Mouse (Mus musculus) forelimb bud, embryonic 11.5 days (tissue): ENCODE measurements at regions not wholly inside any gene's neighbourhood (a gene's known extent, or its start where the extent isn't known, plus 50 kb on each side); places are given as distances from the start of the nearest gene placed in this dataset.

Experiments
- DNase-seq: peaks from one replicate; pipeline ENCODE4 v3.0.0-alpha.2; 2012; ENCODE audit warnings: low read depth, low spot score

DNA sequence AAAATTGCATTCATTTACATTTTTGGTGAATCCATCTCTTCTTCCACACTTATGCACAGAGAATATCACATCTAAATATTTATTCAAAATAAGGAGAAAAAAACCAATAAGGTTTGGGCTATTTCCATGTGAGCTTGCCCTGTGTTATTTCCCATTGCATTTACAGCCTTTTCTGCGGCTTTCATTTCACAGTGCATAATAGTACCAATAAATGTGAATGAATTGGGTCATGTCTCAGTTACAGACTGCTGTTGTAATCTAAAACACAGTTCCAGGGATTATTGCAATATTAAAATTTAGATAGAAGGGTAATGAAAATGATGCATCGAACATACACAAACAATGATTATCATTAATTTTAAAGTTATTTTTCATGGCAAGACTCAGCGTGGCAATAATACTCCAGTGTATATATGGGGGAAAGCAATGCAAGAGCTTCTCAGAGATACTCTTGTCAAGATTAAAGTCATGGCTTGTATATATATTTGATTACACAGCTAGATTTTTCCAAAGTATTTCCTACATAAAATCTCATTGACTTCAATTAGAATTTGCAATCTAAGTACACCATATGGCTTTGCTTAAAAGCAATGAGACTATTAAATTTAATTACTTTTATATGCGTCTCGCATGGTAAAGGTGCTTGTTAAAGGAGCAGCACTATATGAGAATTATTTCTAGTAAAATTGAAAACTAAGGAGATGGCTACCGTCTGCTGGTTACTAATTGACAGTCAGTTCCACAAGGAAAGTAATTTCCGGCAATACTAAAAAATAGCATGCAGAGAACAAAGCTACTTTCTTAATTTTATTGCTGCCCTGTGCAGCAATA lies 782.1 kb upstream of the Cdh9 start:
- DNase-seq: peak; percentile 24

DNA sequence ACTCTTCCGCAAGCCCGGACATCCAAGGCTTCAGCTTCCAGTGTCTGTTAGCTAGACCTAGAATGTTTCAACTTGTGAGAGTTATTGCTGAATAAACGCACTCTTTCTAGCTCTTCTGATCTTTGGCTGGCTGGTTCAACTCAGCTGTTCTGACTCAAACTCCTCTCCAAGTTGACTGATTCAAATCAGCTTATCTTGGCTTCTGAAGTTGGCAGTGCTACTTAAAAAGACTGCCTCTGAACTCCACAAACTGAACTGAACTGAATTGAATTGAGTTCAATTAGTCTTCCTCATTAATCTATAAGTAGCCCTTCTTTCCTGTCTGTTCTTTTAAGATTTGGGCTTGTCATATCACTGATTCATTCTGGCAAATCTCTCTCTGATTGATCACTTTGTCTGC lies 769.1 kb upstream of the Cdh9 start:
- DNase-seq: no peak

DNA sequence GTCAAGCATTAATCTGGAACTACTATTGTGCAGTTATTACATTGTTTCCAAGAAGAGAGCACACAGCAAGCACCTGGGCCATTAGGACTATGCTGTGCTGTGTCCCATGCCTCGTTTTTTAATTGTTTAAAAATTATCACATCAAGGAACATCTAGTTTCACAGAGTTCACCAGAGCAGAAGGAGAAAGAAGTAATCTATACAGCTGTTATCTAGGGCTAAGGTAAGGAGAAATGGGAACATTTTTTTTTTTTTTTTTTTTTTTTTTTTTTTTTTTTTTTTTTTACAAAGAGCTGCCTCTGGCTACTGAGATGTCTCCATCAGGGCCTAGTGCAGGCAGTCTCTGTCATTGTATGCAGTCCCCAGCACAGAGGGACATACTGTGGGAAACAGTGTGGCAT lies 760.0 kb upstream of the Cdh9 start:
- DNase-seq: no peak

DNA sequence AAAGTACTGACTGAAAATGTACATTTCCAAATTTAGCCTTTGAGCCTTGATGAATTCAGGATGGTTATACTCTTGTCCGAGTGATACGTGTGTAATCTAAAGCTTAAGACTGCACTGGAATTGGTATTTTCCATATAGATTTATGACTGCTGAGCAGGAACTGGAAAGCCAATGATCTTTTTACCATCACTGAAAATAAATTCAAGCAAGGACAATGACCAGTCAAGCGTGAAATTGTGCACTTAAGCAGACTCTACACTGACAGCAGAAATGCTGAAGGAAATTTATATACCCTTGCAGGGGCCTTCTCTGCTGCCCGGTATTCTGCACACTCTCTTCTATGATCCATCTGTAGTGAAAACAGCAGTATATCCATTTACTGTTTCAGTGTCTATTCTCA lies 751.8 kb upstream of the Cdh9 start:
- no peak for DNase-seq
